Comparison of ENCODE assay signal across 26 mouse cellular contexts in the genomic region with DNA sequence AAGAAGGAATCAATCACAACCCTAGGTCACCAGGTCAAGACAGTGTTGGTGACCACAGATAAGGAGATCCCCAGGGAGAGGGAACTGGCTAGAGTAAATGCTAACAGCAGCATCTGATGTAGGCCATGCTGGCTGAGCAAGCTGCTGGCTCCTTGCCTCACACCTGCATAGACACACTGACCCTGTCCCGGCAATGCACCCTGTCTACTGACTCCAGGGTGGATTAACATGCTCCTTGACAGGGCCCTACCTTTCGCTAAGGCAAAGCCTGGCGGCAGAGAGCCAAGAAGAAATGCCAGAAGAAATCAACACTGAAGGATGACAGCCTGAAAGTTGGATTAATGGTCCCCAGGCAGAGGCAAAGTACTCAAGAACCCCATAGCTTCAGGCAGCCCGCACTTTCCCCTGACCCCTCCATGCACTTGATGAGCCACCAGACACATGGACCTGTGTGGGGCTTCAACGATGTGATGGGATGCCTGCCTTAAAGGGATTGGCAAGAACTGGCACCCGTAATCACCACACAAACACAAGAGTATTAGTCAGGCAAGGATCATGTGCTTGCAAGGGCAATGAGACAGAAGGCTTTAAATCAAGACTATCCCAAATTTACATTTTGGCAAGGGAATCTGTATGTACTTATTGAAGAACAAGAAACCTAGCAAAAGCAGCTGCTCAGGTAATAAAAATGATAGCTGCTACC. TPM values are rescaled to one million over a fixed set of nuclear protein-coding genes. Genes with fewer than 3 reads are reported as not detected.
DNase-seq lines count a peak whose midpoint lies in the region; ATAC-seq lines count a peak whose summit lies in the region.
"Had no signal": no experiment of that assay in that cellular context is flagged by ENCODE, and none has a peak within 500 bp of the region (broad histone marks: within the 10 kb centered on the region; RNA-seq: fewer than 3 reads in every experiment).

No protein-coding gene starts in this region.

- peak; percentile 12 for DNase-seq in gastrocnemius, postnatal 25 days
- DNase-seq in gastrocnemius, postnatal 10 days: no peak
- DNase-seq in midbrain, embryonic 11.5 days (ENCODE audit: low spot score, missing footprints): peak; percentile 59
- peak; percentile 46 for DNase-seq in kidney, postnatal 10 days
- no peak for DNase-seq in MN1 (ENCODE audit: low spot score)
- DNase-seq: adrenal gland, adult 8-10 months; cerebellum, adult 11-12 months; cerebellum, postnatal 10 days; heart, postnatal 4 days; layer of hippocampus, adult 9-11 months; lung, adult 18-20 months; lung, postnatal 10 days; right cerebral cortex, postnatal 14 days; thymus, postnatal 14 days had no signal

- no peak overlapping the region for H3K9ac ChIP-seq in midbrain, embryonic 11.5 days (ENCODE audit: low read length)
- H3K9ac ChIP-seq in midbrain, embryonic 15.5 days: no peak overlapping the region
- H3K9ac ChIP-seq in stomach, embryonic 16.5 days (ENCODE audit: low read length): no peak overlapping the region
- H3K9ac ChIP-seq: embryonic facial prominence, embryonic 12.5 days; hindbrain, embryonic 14.5 days had no signal

- H3K36me3 ChIP-seq in midbrain, embryonic 11.5 days (ENCODE audit: control insufficient read depth, insufficient read depth, low read length): no peaks in the 10 kb centered on the region
- no peaks in the 10 kb centered on the region for H3K36me3 ChIP-seq in midbrain, embryonic 15.5 days (replicated peaks)
- no peaks in the 10 kb centered on the region for H3K36me3 ChIP-seq in stomach, embryonic 16.5 days (ENCODE audit: control insufficient read depth, insufficient read depth, low read length)
- H3K36me3 ChIP-seq: embryonic facial prominence, embryonic 12.5 days; G1E; midbrain, embryonic 10.5 days had no signal

- H3K9me3 ChIP-seq in midbrain, embryonic 11.5 days (ENCODE audit: control insufficient read depth, low read length): no peaks in the 10 kb centered on the region
- no peaks in the 10 kb centered on the region for H3K9me3 ChIP-seq in midbrain, embryonic 15.5 days
- H3K9me3 ChIP-seq in stomach, embryonic 16.5 days (replicated peaks; ENCODE audit: control insufficient read depth, low read length): no peaks in the 10 kb centered on the region
- H3K9me3 ChIP-seq: embryonic facial prominence, embryonic 12.5 days; G1E; midbrain, embryonic 10.5 days had no signal

- no peak for ATAC-seq in midbrain, embryonic 11.5 days (ENCODE audit: low FRiP score)
- ATAC-seq in midbrain, embryonic 15.5 days (replicated peaks): no peak
- no peak for ATAC-seq in stomach, embryonic 16.5 days (ENCODE audit: insufficient read depth, low FRiP score)
- ATAC-seq: activated CD4-positive, CD25-positive, alpha-beta regulatory T cell, adult 4 months; forebrain, embryonic 14.5 days; inflammation-experienced regulatory T-cells, adult 6 months had no signal

- no peak overlapping the region for H3K4me2 ChIP-seq in midbrain, embryonic 11.5 days
- H3K4me2 ChIP-seq in midbrain, embryonic 15.5 days: no peak overlapping the region
- 0 out of 2 replicates have a peak overlapping the region, but pooled peaks have one; percentile 8 for H3K4me2 ChIP-seq in stomach, embryonic 16.5 days (ENCODE audit: low read depth, low read length)
- H3K4me2 ChIP-seq: embryonic facial prominence, embryonic 12.5 days; hindbrain, embryonic 14.5 days; liver, embryonic 11.5 days had no signal

- H3K27ac ChIP-seq in midbrain, embryonic 11.5 days (ENCODE audit: low read depth, low read length): no peak overlapping the region
- H3K27ac ChIP-seq in midbrain, embryonic 15.5 days: no peak overlapping the region
- H3K27ac ChIP-seq in stomach, embryonic 16.5 days (ENCODE audit: low read length): no peak overlapping the region
- H3K27ac ChIP-seq: embryonic facial prominence, embryonic 12.5 days; hindbrain, embryonic 14.5 days; left cerebral cortex, adult 2 months; midbrain, embryonic 10.5 days had no signal

- 84% methylated on average over 6 of the region's 6 CpGs for WGBS in midbrain, embryonic 11.5 days
- 93% methylated on average over 6 of the region's 6 CpGs for WGBS in midbrain, embryonic 15.5 days
- WGBS in stomach, embryonic 16.5 days: 58% methylated on average over 6 of the region's 6 CpGs

- H3K27me3 ChIP-seq in midbrain, embryonic 11.5 days (ENCODE audit: control insufficient read depth, insufficient read depth, low read length): peaks cover 4% of the 10 kb centered on the region
- H3K27me3 ChIP-seq in midbrain, embryonic 15.5 days (replicated peaks): peaks cover 14% of the 10 kb centered on the region
- peaks cover under 1% of the 10 kb centered on the region; the same call in 1 of the 2 replicates for H3K27me3 ChIP-seq in stomach, embryonic 16.5 days (ENCODE audit: control insufficient read depth, insufficient read depth, low read length)
- H3K27me3 ChIP-seq: CH12.LX had no signal

- H3K4me1 ChIP-seq in midbrain, embryonic 11.5 days (ENCODE audit: control insufficient read depth, insufficient read depth, low read length): peaks cover 1% of the 10 kb centered on the region; the same call in 1 of the 2 replicates
- peaks cover 20% of the 10 kb centered on the region for H3K4me1 ChIP-seq in midbrain, embryonic 15.5 days
- H3K4me1 ChIP-seq in stomach, embryonic 16.5 days (ENCODE audit: control insufficient read depth, insufficient read depth, low read length): peaks cover 3% of the 10 kb centered on the region

- no peak overlapping the region for H3K4me3 ChIP-seq in midbrain, embryonic 11.5 days (ENCODE audit: low read depth, low read length)
- no peak overlapping the region for H3K4me3 ChIP-seq in midbrain, embryonic 15.5 days
- H3K4me3 ChIP-seq in stomach, embryonic 16.5 days (replicated peaks; ENCODE audit: low read length): no peak overlapping the region
- H3K4me3 ChIP-seq: embryonic facial prominence, embryonic 12.5 days; left cerebral cortex, adult 2 months; midbrain, embryonic 10.5 days had no signal

RNA-seq across cellular contexts. Expression of gene Adamts15, which starts 5.8 kb away (rescaled TPM):
- 1 to 10 TPM; 2.3 to 2.4 TPM for total RNA-seq in gastrocnemius, postnatal 25 days (2021)
- 1 to 10 TPM; 6.1 to 6.8 TPM for total RNA-seq in gastrocnemius, postnatal 10 days (2021)
- polyA plus RNA-seq in midbrain, embryonic 11.5 days (2014; fragmentation: Nextera tagmentation; extraction: Ambion mirVana): 2.8 and 3.2 TPM in 2 replicates
- 6.4 and 7.3 TPM in 2 replicates for polyA plus RNA-seq in midbrain, embryonic 15.5 days (2015; fragmentation: Nextera tagmentation; extraction: Ambion mirVana)
- polyA plus RNA-seq in stomach, embryonic 16.5 days (2015; fragmentation: Nextera tagmentation; extraction: Ambion mirVana): 9.1 and 10.2 TPM in 2 replicates
- total RNA-seq: CH12.LX had no signal
- polyA plus RNA-seq: G1E; inflammation-experienced regulatory T-cells, adult 6 months had no signal

RNA-seq across cellular contexts. Expression of gene Adamts8, which starts 25.9 kb away (rescaled TPM):
- total RNA-seq in gastrocnemius, postnatal 25 days (2021): 10 to 100 TPM in 1 of 2 experiments, 1 to 10 TPM in 1; 7.5 to 11.6 TPM
- 10 to 100 TPM; 10.1 to 11.8 TPM for total RNA-seq in gastrocnemius, postnatal 10 days (2021)
- polyA plus RNA-seq in midbrain, embryonic 11.5 days (2014; fragmentation: Nextera tagmentation; extraction: Ambion mirVana): 0.33 and 0.57 TPM in 2 replicates
- 1.7 and 2.4 TPM in 2 replicates for polyA plus RNA-seq in midbrain, embryonic 15.5 days (2015; fragmentation: Nextera tagmentation; extraction: Ambion mirVana)
- 6.3 and 6.5 TPM in 2 replicates for polyA plus RNA-seq in stomach, embryonic 16.5 days (2015; fragmentation: Nextera tagmentation; extraction: Ambion mirVana)
- total RNA-seq: CH12.LX, G1E had no signal
- polyA plus RNA-seq: G1E had no signal

Comparison
In these comparisons a context has a peak if more than half of its experiments do, and no peak if none do; other contexts are left out.
1. DNase-seq: peak in gastrocnemius, postnatal 25 days (single experiment), midbrain, embryonic 11.5 days (single experiment) and kidney, postnatal 10 days (single experiment); none in gastrocnemius, postnatal 10 days (single experiment) and MN1 (single experiment).